ENCODE assay signal across 16 mouse cellular contexts in the genomic region with DNA sequence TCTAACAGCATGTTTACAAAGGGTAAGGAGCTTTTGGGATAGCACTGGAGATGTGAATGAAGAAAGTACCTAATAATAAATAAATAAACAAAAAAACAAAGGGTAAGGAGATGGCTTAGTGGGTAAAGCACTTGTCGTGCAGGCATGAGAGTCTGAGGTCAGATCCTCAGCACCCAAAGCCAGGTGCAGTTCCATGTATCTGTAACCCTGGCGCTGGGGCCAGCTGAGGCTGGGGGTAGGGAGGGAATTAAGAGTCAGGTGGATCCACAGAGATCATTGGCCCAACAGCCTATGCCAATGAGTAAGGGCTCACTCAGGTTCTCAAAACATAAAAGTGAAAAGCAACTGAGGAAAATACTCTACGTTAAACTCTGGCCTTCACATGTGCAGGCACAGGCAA.
"Had no signal": no experiment of that assay in that cellular context is flagged by ENCODE, and none has a peak within 500 bp of the region (broad histone marks: within the 10 kb centered on the region; RNA-seq: fewer than 3 reads in every experiment).

No protein-coding gene starts in this region.

- H3K4me2 ChIP-seq: neural tube, embryonic 13.5 days; neural tube, embryonic 15.5 days; stomach, embryonic 15.5 days had no signal

- H3K9ac ChIP-seq: neural tube, embryonic 13.5 days; neural tube, embryonic 15.5 days; stomach, embryonic 15.5 days had no signal

- H3K27ac ChIP-seq: neural tube, embryonic 13.5 days; neural tube, embryonic 15.5 days; stomach, embryonic 15.5 days; stomach, postnatal 0 days had no signal

- H3K4me3 ChIP-seq: neural tube, embryonic 13.5 days; neural tube, embryonic 15.5 days; stomach, embryonic 15.5 days had no signal

- H3K9me3 ChIP-seq: neural tube, embryonic 13.5 days; neural tube, embryonic 15.5 days; stomach, embryonic 15.5 days had no signal

- H3K4me1 ChIP-seq: neural tube, embryonic 13.5 days; neural tube, embryonic 15.5 days; stomach, embryonic 15.5 days had no signal

- H3K27me3 ChIP-seq: neural tube, embryonic 13.5 days; neural tube, embryonic 15.5 days; stomach, embryonic 15.5 days had no signal

- DNase-seq: retina, postnatal 1 day; right cerebral cortex, adult 18-20 months; right cerebral cortex, postnatal 14 days; right cerebral cortex, postnatal 25 days; right cerebral cortex, postnatal 4 days; spleen, adult 18-20 months; thymus, adult 18-20 months; thymus, adult 2 months; thymus, postnatal 14 days; thymus, postnatal 25 days; thymus, postnatal 36 days; thymus, postnatal 4 days had no signal

- H3K36me3 ChIP-seq: neural tube, embryonic 13.5 days; neural tube, embryonic 15.5 days; stomach, embryonic 15.5 days had no signal
